Mouse (Mus musculus): ENCODE data around the gene Fam129b. TPM values are rescaled to one million over a fixed set of nuclear protein-coding genes. Genes with fewer than 3 reads are reported as not detected.

Gene Fam129b
- total and polyA plus RNA-seq, 3 experiments = 17.5 to 20.0 TPM; not detected in 1

GRCm38 (mm10) chr2:32912210-32912804 lies 36.4 kb downstream of the Fam129b start:
- no peak overlapping the region for H3K27ac ChIP-seq (ENCODE audit: control insufficient read depth, low read depth, low read length)
- no peak overlapping the region for H3K9ac ChIP-seq (ENCODE audit: control insufficient read depth, low read depth, low read length, poor library complexity, severe bottlenecking)
- no peaks in the 10 kb centered on the region for H3K27me3 ChIP-seq (ENCODE audit: control insufficient read depth in 1 of 2, insufficient read depth in 2 of 2, low read length in 2 of 2)
- H3K36me3 ChIP-seq (ENCODE audit: control insufficient read depth in 1 of 2, insufficient read depth in 2 of 2, low read length in 2 of 2) = no peaks in the 10 kb centered on the region
- peaks cover 0 to 7% of the 10 kb centered on the region in 2 experiments; a peak in 1 of 4 replicates for H3K4me1 ChIP-seq (ENCODE audit: control insufficient read depth in 1 of 2, insufficient read depth in 2 of 2, low read length in 2 of 2)
- peak; percentile 93 for DNase-seq (ENCODE audit: low read depth, low spot score)
- no peaks in the 10 kb centered on the region for H3K79me2 ChIP-seq (ENCODE audit: control insufficient read depth, insufficient read depth, low read length, poor library complexity)
- no peak overlapping the region for H3K4me3 ChIP-seq (ENCODE audit: control insufficient read depth in 1 of 2, insufficient read depth in 1 of 2, low read depth in 2 of 2, low read length in 2 of 2)
- H3K9me3 ChIP-seq (replicated peaks; ENCODE audit: insufficient read depth, low read length) = no peaks in the 10 kb centered on the region
- TF ChIP-seq UBTF (IDR thresholded peaks at IDR 0.05; ENCODE audit: borderline replicate concordance, insufficient read depth, low read depth, low read length) (no peak), ETS1 (IDR thresholded peaks at IDR 0.05; ENCODE audit: low read depth, low read length) (no peak), MAX (IDR thresholded peaks at IDR 0.05; ENCODE audit: low read length) (no peak), ZC3H11A (IDR thresholded peaks at IDR 0.05; ENCODE audit: low read depth, low read length) (peak; percentile 79), CHD1 (IDR thresholded peaks at IDR 0.05; ENCODE audit: low read depth, low read length) (no peak), USF1 (IDR thresholded peaks at IDR 0.05; ENCODE audit: low read depth, low read length) (no peak), TBP (IDR thresholded peaks at IDR 0.05; ENCODE audit: low read depth, low read length) (peak; percentile 67; the same call in 1 of the 2 replicates), CHD2 (IDR thresholded peaks at IDR 0.05; ENCODE audit: low read length) (no peak), RAD21 (IDR thresholded peaks at IDR 0.05; ENCODE audit: low read depth, low read length) (peak; percentile 68), NELFE (IDR thresholded peaks at IDR 0.05; ENCODE audit: low read depth, low read length) (no peak), JUND (IDR thresholded peaks at IDR 0.05; ENCODE audit: low read depth, low read length) (peak; percentile 95), EP300 (IDR thresholded peaks at IDR 0.05; ENCODE audit: low read depth in 1 of 2, low read length in 2 of 2) (no peak), BHLHE40 (IDR thresholded peaks at IDR 0.05; ENCODE audit: borderline replicate concordance, low read depth, low read length) (peak; percentile 26; the same call in 1 of the 2 replicates), HCFC1 (IDR thresholded peaks at IDR 0.05; ENCODE audit: low read depth, low read length) (peak; percentile 63; the same call in 1 of the 2 replicates), ZNF384 (IDR thresholded peaks at IDR 0.05; ENCODE audit: low read depth, low read length) (peak; percentile 86), E2F4 (IDR thresholded peaks at IDR 0.05; ENCODE audit: borderline replicate concordance, low read depth, low read length) (no peak), ELF1 (IDR thresholded peaks at IDR 0.05; ENCODE audit: low read depth, low read length) (no peak), MEF2A (IDR thresholded peaks at IDR 0.05; ENCODE audit: extremely low read depth, insufficient replicate concordance, low read depth, low read length, poor library complexity, severe bottlenecking) (0 out of 2 replicates have a peak, but pooled peaks have one; percentile 23), SIN3A (IDR thresholded peaks at IDR 0.05; ENCODE audit: low read length) (peak; percentile 59; the same call in 1 of the 2 replicates), MAZ (IDR thresholded peaks at IDR 0.05; ENCODE audit: low read depth, low read length) (no peak), MYB (IDR thresholded peaks at IDR 0.05; ENCODE audit: low read depth, low read length) (no peak), ZMIZ1 (IDR thresholded peaks at IDR 0.05; ENCODE audit: low read depth, low read length) (no peak), ZKSCAN1 (IDR thresholded peaks at IDR 0.05; ENCODE audit: low read depth, low read length) (no peak), USF2 (IDR thresholded peaks at IDR 0.05; ENCODE audit: borderline replicate concordance in 1 of 2, insufficient read depth in 1 of 2, low read depth in 1 of 2, low read length in 2 of 2) (no peak), GATA1 (IDR thresholded peaks at IDR 0.05; ENCODE audit: low read depth, low read length) (no peak), RCOR1 (IDR thresholded peaks at IDR 0.05; ENCODE audit: low read depth, low read length) (peak; percentile 49; the same call in 1 of the 2 replicates), GABPA (IDR thresholded peaks at IDR 0.05; ENCODE audit: low read depth, low read length) (no peak), MYC (IDR thresholded peaks at IDR 0.05; ENCODE audit: low read depth, low read length) (peak; percentile 67; the same call in 1 of the 2 replicates), POLR2AphosphoS2 (IDR thresholded peaks at IDR 0.05; ENCODE audit: low read length) (no peak), TCF12 (IDR thresholded peaks at IDR 0.05; ENCODE audit: low read depth, low read length) (no peak), POLR2AphosphoS5 (IDR thresholded peaks at IDR 0.05; ENCODE audit: borderline replicate concordance, low read depth, low read length) (no peak), NRF1 (IDR thresholded peaks at IDR 0.05; ENCODE audit: insufficient read depth, low read depth, low read length, poor library complexity, severe bottlenecking) (no peak), TAL1 (IDR thresholded peaks at IDR 0.05; ENCODE audit: low read length) (no peak), POLR2A (IDR thresholded peaks at IDR 0.05; ENCODE audit: control insufficient read depth in 1 of 2, insufficient read depth in 1 of 2, low read depth in 1 of 2, low read length in 2 of 2, poor library complexity in 1 of 2) (no peak), CTCF (IDR thresholded peaks at IDR 0.05 in 2 of 3, conservative IDR thresholded peaks at IDR 0.05 in 1 of 3; ENCODE audit: control insufficient read depth in 1 of 3, insufficient read depth in 1 of 3, low read depth in 2 of 3, low read length in 3 of 3, poor library complexity in 1 of 3, severe bottlenecking in 1 of 3) (peak in 2 of 3 experiments; percentile 100; a peak in 5 of 6 replicates), SMC3 (IDR thresholded peaks at IDR 0.05; ENCODE audit: low read depth, low read length) (peak; percentile 99), MXI1 (IDR thresholded peaks at IDR 0.05; ENCODE audit: low read depth, low read length) (no peak)
